Mouse (Mus musculus): ENCODE data around the gene Hoxc13.

GRCm38 (mm10) chr15:102954192-102955006, 33.5 kb downstream of the Hoxc13 start, which contains the start of gene Hoxc11:
- TF ChIP-seq BHLHE40 (IDR thresholded peaks at IDR 0.05; ENCODE audit: borderline replicate concordance, low read depth, low read length): no peak
- no peak for TF ChIP-seq ZNF384 (IDR thresholded peaks at IDR 0.05; ENCODE audit: low read depth, low read length)
- no peak for TF ChIP-seq CTCF (IDR thresholded peaks at IDR 0.05 in 2 of 3, conservative IDR thresholded peaks at IDR 0.05 in 1 of 3; ENCODE audit: control insufficient read depth in 1 of 3, insufficient read depth in 1 of 3, low read depth in 2 of 3, low read length in 3 of 3, poor library complexity in 1 of 3, severe bottlenecking in 1 of 3)
- no peak for TF ChIP-seq POLR2A (IDR thresholded peaks at IDR 0.05; ENCODE audit: control insufficient read depth in 1 of 2, insufficient read depth in 1 of 2, low read depth in 1 of 2, low read length in 2 of 2, poor library complexity in 1 of 2)
- no peak for TF ChIP-seq EP300 (IDR thresholded peaks at IDR 0.05; ENCODE audit: low read depth in 1 of 2, low read length in 2 of 2)
- no peak for TF ChIP-seq TCF12 (IDR thresholded peaks at IDR 0.05; ENCODE audit: low read depth, low read length)
- TF ChIP-seq ZMIZ1 (IDR thresholded peaks at IDR 0.05; ENCODE audit: low read depth, low read length): no peak
- no peak for TF ChIP-seq ETS1 (IDR thresholded peaks at IDR 0.05; ENCODE audit: low read depth, low read length)
- no peak for TF ChIP-seq USF2 (IDR thresholded peaks at IDR 0.05; ENCODE audit: borderline replicate concordance in 1 of 2, insufficient read depth in 1 of 2, low read depth in 1 of 2, low read length in 2 of 2)
- no peak for TF ChIP-seq E2F4 (IDR thresholded peaks at IDR 0.05; ENCODE audit: borderline replicate concordance, low read depth, low read length)

Data from MEL (cell line).